Mouse (Mus musculus) gastrocnemius, postnatal 4 days (tissue): ENCODE measurements at regions not wholly inside any gene's neighbourhood (a gene's known extent, or its start where the extent isn't known, plus 50 kb on each side); places are given as distances from the start of the nearest gene placed in this dataset.
A peak's percentile ranks its signal among the peaks of the same experiment; 100 is the strongest.

Experiments used
- DNase-seq, 2 experiments: peaks; one replicate each; pipeline ENCODE4 v3.0.0; 2021 to 2022; ENCODE audit warnings: low spot score in 2 of 2, mixed read lengths in 2 of 2

- no peak for DNase-seq
These were observed 58.6 kb downstream of the Mrm1 start for GRCm38 (mm10) chr11:84760622-84761196.

- no peak for DNase-seq
These were observed 59.8 kb downstream of the Mrm1 start for GRCm38 (mm10) chr11:84759478-84759986.

- no peak for DNase-seq
These were observed 67.3 kb downstream of the Mrm1 start for GRCm38 (mm10) chr11:84752007-84752406.

- no peak for DNase-seq
These were observed 69.6 kb downstream of the Mrm1 start for GRCm38 (mm10) chr11:84749490-84750349.

- no peak for DNase-seq
These were observed 80.3 kb downstream of the Mrm1 start for GRCm38 (mm10) chr11:84738769-84739589.

- DNase-seq = no peak
These were observed 81.2 kb downstream of the Mrm1 start for GRCm38 (mm10) chr11:84738128-84738527.

- no peak for DNase-seq
These were observed 87.4 kb downstream of the Mrm1 start for GRCm38 (mm10) chr11:84731890-84732289.

- no peak for DNase-seq
These were observed 89.1 kb downstream of the Mrm1 start for GRCm38 (mm10) chr11:84730218-84730617.

- DNase-seq = peak in 1 of 2 experiments; percentile 43
These were observed 90.1 kb downstream of the Mrm1 start for GRCm38 (mm10) chr11:84729189-84729588.

- no peak for DNase-seq
These were observed 93.2 kb downstream of the Mrm1 start for GRCm38 (mm10) chr11:84725936-84726613.

- DNase-seq = no peak
These were observed 94.0 kb downstream of the Mrm1 start for GRCm38 (mm10) chr11:84725177-84725792.

- DNase-seq = peak in 1 of 2 experiments; percentile 22
These were observed 95.2 kb downstream of the Mrm1 start for GRCm38 (mm10) chr11:84724080-84724479.

- no peak for DNase-seq
These were observed 96.6 kb downstream of the Mrm1 start for GRCm38 (mm10) chr11:84722658-84723201.

- DNase-seq = no peak
These were observed 97.3 kb downstream of the Mrm1 start for GRCm38 (mm10) chr11:84721979-84722378.

GRCm38 (mm10) chr11:84721150-84721549 lies 98.2 kb downstream of the Mrm1 start:
- no peak for DNase-seq

- no peak for DNase-seq
These were observed 99.5 kb downstream of the Mrm1 start for GRCm38 (mm10) chr11:84719781-84720180.

GRCm38 (mm10) chr11:84712731-84713130 lies 106.6 kb downstream of the Mrm1 start:
- DNase-seq = no peak

GRCm38 (mm10) chr11:84711886-84712285 lies 107.4 kb downstream of the Mrm1 start:
- no peak for DNase-seq

GRCm38 (mm10) chr11:84708222-84708730 lies 111.0 kb downstream of the Mrm1 start:
- DNase-seq = no peak

- no peak for DNase-seq
These were observed 111.5 kb downstream of the Mrm1 start for GRCm38 (mm10) chr11:84707772-84708171.
